In genomic region chr11:53770125-53770791, GRCm38 (mm10) we compare ENCODE assay signal across 8 mouse cellular contexts. TPM values are rescaled to one million over a fixed set of nuclear protein-coding genes. Genes with fewer than 3 reads are reported as not detected.
DNase-seq lines count a peak whose midpoint lies in the region; ATAC-seq and TF ChIP-seq lines count a peak whose summit lies in the region.

No protein-coding gene starts in this region.

- H3K27me3 ChIP-seq in embryonic facial prominence, embryonic 10.5 days (replicated peaks; ENCODE audit: low read depth, poor library complexity, severe bottlenecking): peaks cover 68% of the 10 kb centered on the region
- no peaks in the 10 kb centered on the region for H3K27me3 ChIP-seq in heart, embryonic 11.5 days (ENCODE audit: control insufficient read depth, insufficient read depth, low read length)
- no peaks in the 10 kb centered on the region for H3K27me3 ChIP-seq in kidney, embryonic 14.5 days (ENCODE audit: control insufficient read depth, insufficient read depth, low read length)
- peaks cover 15% of the 10 kb centered on the region for H3K27me3 ChIP-seq in liver, embryonic 14.5 days (ENCODE audit: control insufficient read depth, insufficient read depth, low read length)
- H3K27me3 ChIP-seq in neural tube, embryonic 12.5 days (replicated peaks): peaks cover 19% of the 10 kb centered on the region
- H3K27me3 ChIP-seq in stomach, embryonic 16.5 days (ENCODE audit: control insufficient read depth, insufficient read depth, low read length): no peaks in the 10 kb centered on the region

- H3K27ac ChIP-seq in embryonic facial prominence, embryonic 10.5 days (replicated peaks): peak overlapping the region; percentile 82
- H3K27ac ChIP-seq in heart, embryonic 11.5 days (ENCODE audit: low read depth, low read length): peak overlapping the region; percentile 37; the same call in 1 of the 2 replicates
- H3K27ac ChIP-seq in kidney, embryonic 14.5 days (ENCODE audit: low read depth, low read length): peak overlapping the region; percentile 12; the same call in 1 of the 2 replicates
- H3K27ac ChIP-seq in liver, embryonic 14.5 days: no peak overlapping the region
- H3K27ac ChIP-seq in neural tube, embryonic 12.5 days: no peak overlapping the region
- peak overlapping the region; percentile 88 for H3K27ac ChIP-seq in stomach, embryonic 16.5 days (ENCODE audit: low read length)

- H3K9ac ChIP-seq in heart, embryonic 11.5 days (ENCODE audit: low read depth, low read length): peak overlapping the region; percentile 79
- H3K9ac ChIP-seq in kidney, embryonic 14.5 days (ENCODE audit: low read depth, low read length): peak overlapping the region; percentile 72
- peak overlapping the region; percentile 40; the same call in 1 of the 2 replicates for H3K9ac ChIP-seq in liver, embryonic 14.5 days (replicated peaks)
- H3K9ac ChIP-seq in neural tube, embryonic 12.5 days: peak overlapping the region; percentile 70
- H3K9ac ChIP-seq in stomach, embryonic 16.5 days (ENCODE audit: low read length): peak overlapping the region; percentile 86

- TF ChIP-seq CTCF in liver, embryonic 14.5 days (IDR thresholded peaks at IDR 0.05; ENCODE audit: low read depth): 0 out of 2 replicates have a peak, but pooled peaks have one; percentile 12

- H3K4me3 ChIP-seq in embryonic facial prominence, embryonic 10.5 days: peak overlapping the region; percentile 92
- H3K4me3 ChIP-seq in heart, embryonic 11.5 days (ENCODE audit: low read depth, low read length): peak overlapping the region; percentile 78
- H3K4me3 ChIP-seq in kidney, embryonic 14.5 days (ENCODE audit: low read length): peak overlapping the region; percentile 78
- peak overlapping the region; percentile 62 for H3K4me3 ChIP-seq in liver, embryonic 14.5 days (ENCODE audit: insufficient read depth in 1 of 2, low read depth in 2 of 2, low read length in 2 of 2)
- H3K4me3 ChIP-seq in neural tube, embryonic 12.5 days: peak overlapping the region; percentile 70
- H3K4me3 ChIP-seq in stomach, embryonic 16.5 days (replicated peaks; ENCODE audit: low read length): peak overlapping the region; percentile 87

- no peak for TF ChIP-seq EP300 in liver, embryonic 14.5 days (IDR thresholded peaks at IDR 0.05; ENCODE audit: low read depth)

- H3K4me1 ChIP-seq in embryonic facial prominence, embryonic 10.5 days: peaks cover 31% of the 10 kb centered on the region
- H3K4me1 ChIP-seq in heart, embryonic 11.5 days (ENCODE audit: control insufficient read depth, insufficient read depth, low read length): no peaks in the 10 kb centered on the region; the same call in 1 of the 2 replicates
- H3K4me1 ChIP-seq in kidney, embryonic 14.5 days (ENCODE audit: control insufficient read depth, insufficient read depth, low read length): peaks cover 10% of the 10 kb centered on the region; the same call in 1 of the 2 replicates
- peaks cover 0 to 5% of the 10 kb centered on the region in 2 experiments; a peak in 1 of 4 replicates for H3K4me1 ChIP-seq in liver, embryonic 14.5 days (replicated peaks; ENCODE audit: control insufficient read depth in 2 of 2, insufficient read depth in 2 of 2, low read length in 1 of 2)
- H3K4me1 ChIP-seq in neural tube, embryonic 12.5 days: peaks cover 7% of the 10 kb centered on the region; the same call in 1 of the 2 replicates
- peaks cover 16% of the 10 kb centered on the region for H3K4me1 ChIP-seq in stomach, embryonic 16.5 days (ENCODE audit: control insufficient read depth, insufficient read depth, low read length)

- ATAC-seq in heart, embryonic 11.5 days (replicated peaks; ENCODE audit: insufficient number of reproducible peaks, low FRiP score, low TSS enrichment): peak; percentile 75
- ATAC-seq in kidney, embryonic 14.5 days (ENCODE audit: low FRiP score, low TSS enrichment): peak; percentile 80
- peak; percentile 67 for ATAC-seq in liver, embryonic 14.5 days (ENCODE audit: insufficient read depth)
- peak; percentile 83 for ATAC-seq in neural tube, embryonic 12.5 days (ENCODE audit: low FRiP score, low read depth)
- ATAC-seq in stomach, embryonic 16.5 days (ENCODE audit: insufficient read depth, low FRiP score): peak; percentile 86

- H3K4me2 ChIP-seq in heart, embryonic 11.5 days: peak overlapping the region; percentile 68
- H3K4me2 ChIP-seq in kidney, embryonic 14.5 days (replicated peaks; ENCODE audit: low read depth, low read length): peak overlapping the region; percentile 86
- peak overlapping the region; percentile 76 for H3K4me2 ChIP-seq in liver, embryonic 14.5 days (ENCODE audit: low read depth)
- peak overlapping the region; percentile 97 for H3K4me2 ChIP-seq in neural tube, embryonic 12.5 days (replicated peaks)
- peak overlapping the region; percentile 78 for H3K4me2 ChIP-seq in stomach, embryonic 16.5 days (ENCODE audit: low read depth, low read length)

- peaks cover 18% of the 10 kb centered on the region for H3K36me3 ChIP-seq in embryonic facial prominence, embryonic 10.5 days (replicated peaks)
- H3K36me3 ChIP-seq in heart, embryonic 11.5 days (ENCODE audit: control insufficient read depth, insufficient read depth, low read length): 0 out of 2 replicates have a peak, but pooled peaks cover 5% of the 10 kb centered on the region
- peaks cover 17% of the 10 kb centered on the region for H3K36me3 ChIP-seq in kidney, embryonic 14.5 days (ENCODE audit: control insufficient read depth, insufficient read depth, low read length)
- H3K36me3 ChIP-seq in liver, embryonic 14.5 days (replicated peaks; ENCODE audit: control insufficient read depth, insufficient read depth, low read depth): no peaks in the 10 kb centered on the region
- no peaks in the 10 kb centered on the region for H3K36me3 ChIP-seq in neural tube, embryonic 12.5 days
- H3K36me3 ChIP-seq in stomach, embryonic 16.5 days (ENCODE audit: control insufficient read depth, insufficient read depth, low read length): no peaks in the 10 kb centered on the region

- no peaks in the 10 kb centered on the region for H3K9me3 ChIP-seq in embryonic facial prominence, embryonic 10.5 days
- H3K9me3 ChIP-seq in heart, embryonic 11.5 days (replicated peaks; ENCODE audit: control insufficient read depth, low read length): no peaks in the 10 kb centered on the region
- H3K9me3 ChIP-seq in kidney, embryonic 14.5 days (ENCODE audit: control insufficient read depth, low read length): no peaks in the 10 kb centered on the region
- H3K9me3 ChIP-seq in liver, embryonic 14.5 days (ENCODE audit: control insufficient read depth, low read length): no peaks in the 10 kb centered on the region
- no peaks in the 10 kb centered on the region for H3K9me3 ChIP-seq in neural tube, embryonic 12.5 days
- no peaks in the 10 kb centered on the region for H3K9me3 ChIP-seq in stomach, embryonic 16.5 days (replicated peaks; ENCODE audit: control insufficient read depth, low read length)

- DNase-seq in 3134 (ENCODE audit: extremely low read depth, insufficient read length, low spot score): peak; percentile 87
- peak; percentile 73 to 79 for DNase-seq in adrenal gland, adult 18-20 months (ENCODE audit: low spot score in 2 of 2)
- peak; percentile 83 for DNase-seq in embryonic facial prominence, embryonic 10.5 days (ENCODE audit: low spot score)
- no peak for DNase-seq in liver, embryonic 14.5 days (ENCODE audit: low read depth in 3 of 3, low spot score in 3 of 3)

- under 1% methylated on average over 75 of the region's 75 CpGs for WGBS in embryonic facial prominence, embryonic 10.5 days
- WGBS in heart, embryonic 11.5 days (ENCODE audit: insufficient replicate concordance): under 1% methylated on average over 75 of the region's 75 CpGs
- under 1% methylated on average over 74 of the region's 75 CpGs for WGBS in kidney, embryonic 14.5 days
- under 1% methylated on average over 74 of the region's 75 CpGs for WGBS in liver, embryonic 14.5 days (ENCODE audit: insufficient replicate concordance)
- under 1% methylated on average over 75 of the region's 75 CpGs for WGBS in neural tube, embryonic 12.5 days
- WGBS in stomach, embryonic 16.5 days: under 1% methylated on average over 75 of the region's 75 CpGs

RNA-seq across cellular contexts. Expression of gene Irf1, which starts 0.4 kb away (rescaled TPM):
- 10 to 100 TPM; 21.2 to 44.2 TPM for total RNA-seq in adrenal gland, adult 18-20 months (2021)
- 5.6 and 7.0 TPM in 2 replicates for polyA plus RNA-seq in embryonic facial prominence, embryonic 10.5 days (2016; fragmentation: Nextera tagmentation; extraction: Ambion mirVana)
- 8.5 and 8.8 TPM in 2 replicates for polyA plus RNA-seq in heart, embryonic 11.5 days (2014; fragmentation: Nextera tagmentation; extraction: Ambion mirVana)
- 9.7 and 13.2 TPM in 2 replicates for polyA plus RNA-seq in kidney, embryonic 14.5 days (2014; fragmentation: Nextera tagmentation; extraction: Ambion mirVana)
- 5.0 and 8.1 TPM in 2 replicates for polyA plus RNA-seq in liver, embryonic 14.5 days (2012; rRNA removed)
- 5.4 and 9.1 TPM in 2 replicates for polyA plus RNA-seq in liver, embryonic 14.5 days (2014; fragmentation: Nextera tagmentation; extraction: Ambion mirVana)
- polyA plus RNA-seq in neural tube, embryonic 12.5 days (2016; fragmentation: Nextera tagmentation; extraction: Ambion mirVana): 3.3 and 4.5 TPM in 2 replicates
- polyA plus RNA-seq in stomach, embryonic 16.5 days (2015; fragmentation: Nextera tagmentation; extraction: Ambion mirVana): 25.8 and 29.4 TPM in 2 replicates

RNA-seq across cellular contexts. Expression of gene Gm17334, which starts 2.7 kb away (rescaled TPM):
- total RNA-seq in adrenal gland, adult 18-20 months (2021): under 1 TPM in 1 of 2 experiments, not detected in 1; 0.80 TPM
- not detected in 2 replicates for polyA plus RNA-seq in embryonic facial prominence, embryonic 10.5 days (2016; fragmentation: Nextera tagmentation; extraction: Ambion mirVana)
- polyA plus RNA-seq in heart, embryonic 11.5 days (2014; fragmentation: Nextera tagmentation; extraction: Ambion mirVana): 0.24 TPM in 1 of 2 replicates, not detected in the other
- 0.44 TPM in 1 of 2 replicates, not detected in the other for polyA plus RNA-seq in kidney, embryonic 14.5 days (2014; fragmentation: Nextera tagmentation; extraction: Ambion mirVana)
- polyA plus RNA-seq in liver, embryonic 14.5 days (2012; rRNA removed): not detected in 2 replicates
- not detected in 2 replicates for polyA plus RNA-seq in liver, embryonic 14.5 days (2014; fragmentation: Nextera tagmentation; extraction: Ambion mirVana)
- not detected in 2 replicates for polyA plus RNA-seq in neural tube, embryonic 12.5 days (2016; fragmentation: Nextera tagmentation; extraction: Ambion mirVana)
- 0.51 TPM in 1 of 2 replicates, not detected in the other for polyA plus RNA-seq in stomach, embryonic 16.5 days (2015; fragmentation: Nextera tagmentation; extraction: Ambion mirVana)

RNA-seq across cellular contexts. Expression of gene Il5, which starts 49.7 kb away (rescaled TPM):
- total RNA-seq in adrenal gland, adult 18-20 months (2021): not detected
- polyA plus RNA-seq in embryonic facial prominence, embryonic 10.5 days (2016; fragmentation: Nextera tagmentation; extraction: Ambion mirVana): not detected in 2 replicates
- polyA plus RNA-seq in heart, embryonic 11.5 days (2014; fragmentation: Nextera tagmentation; extraction: Ambion mirVana): not detected in 2 replicates
- not detected in 2 replicates for polyA plus RNA-seq in kidney, embryonic 14.5 days (2014; fragmentation: Nextera tagmentation; extraction: Ambion mirVana)
- not detected in 2 replicates for polyA plus RNA-seq in liver, embryonic 14.5 days (2012; rRNA removed)
- not detected in 2 replicates for polyA plus RNA-seq in liver, embryonic 14.5 days (2014; fragmentation: Nextera tagmentation; extraction: Ambion mirVana)
- polyA plus RNA-seq in neural tube, embryonic 12.5 days (2016; fragmentation: Nextera tagmentation; extraction: Ambion mirVana): not detected in 2 replicates
- 0.15 TPM in 1 of 2 replicates, not detected in the other for polyA plus RNA-seq in stomach, embryonic 16.5 days (2015; fragmentation: Nextera tagmentation; extraction: Ambion mirVana)

Comparison
In these comparisons a context has a peak if more than half of its experiments do, and no peak if none do; other contexts are left out.
1. DNase-seq: peak in 3134 (single experiment), adrenal gland, adult 18-20 months (2 of 2) and embryonic facial prominence, embryonic 10.5 days (single experiment); none in liver, embryonic 14.5 days (0 of 3).
2. H3K27ac ChIP-seq: peak in embryonic facial prominence, embryonic 10.5 days (single experiment), heart, embryonic 11.5 days (single experiment), kidney, embryonic 14.5 days (single experiment) and stomach, embryonic 16.5 days (single experiment); none in liver, embryonic 14.5 days (single experiment) and neural tube, embryonic 12.5 days (single experiment).
3. Peak in every context shown above with its lines, with median percentiles within 50 percentile points of each other: H3K4me3 ChIP-seq, ATAC-seq, H3K4me2 ChIP-seq and H3K9ac ChIP-seq.